Mouse (Mus musculus) bone marrow macrophage, adult 2 months (primary cell): ENCODE measurements around the gene Fkbp3.

Source experiments
- CTCF ChIP-seq: IDR thresholded peaks from 2 replicates; pipeline ENCODE4 v1.5.1; 2012; ENCODE audit warnings: low read depth, mild to moderate bottlenecking, low read length, moderate library complexity
- POLR2A ChIP-seq: IDR thresholded peaks from 2 replicates; pipeline ENCODE4 v1.6.1; 2012; ENCODE audit warnings: mild to moderate bottlenecking, low read depth, low read length, borderline replicate concordance

DNA sequence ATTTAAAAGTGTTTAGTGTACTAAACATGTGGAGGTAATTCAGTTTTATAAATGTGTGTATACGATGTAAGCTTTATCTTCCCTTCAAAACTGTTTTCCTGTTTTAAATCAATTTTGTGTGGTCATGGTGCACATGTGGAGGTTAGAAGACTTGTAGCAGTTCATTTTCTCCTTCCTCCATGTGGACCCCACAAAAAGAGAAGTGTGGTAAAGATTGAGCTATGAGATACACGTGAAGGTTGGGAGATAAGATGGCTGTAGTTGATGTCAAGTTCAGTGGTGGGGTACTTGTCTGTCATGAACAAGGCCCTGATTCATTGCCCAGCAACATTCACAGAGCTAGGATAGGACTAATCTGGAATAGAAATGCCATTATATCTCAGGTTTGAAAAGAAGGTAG, 15.6 kb downstream of the Fkbp3 start:
- TF ChIP-seq POLR2A (no peak), CTCF (no peak)
